Mouse (Mus musculus) granulocyte monocyte progenitor cell, adult 5-6 weeks (primary cell): Measurements from ENCODE around the gene Arhgap45. TPM values are rescaled to one million over a fixed set of nuclear protein-coding genes. Genes with fewer than 3 reads are reported as not detected.
A peak's percentile ranks its signal among the peaks of the same experiment; 100 is the strongest.
"Not testable (repeated sequence)": the region's sequence is repeated elsewhere in the genome, so short reads cannot be mapped to it uniquely, and the experiment has no call there.

Source experiments
- ATAC-seq: replicated peaks from 2 replicates; pipeline ENCODE4 v1.8.0; 2016; ENCODE audit warnings: mild to moderate bottlenecking, moderate TSS enrichment, inconsistent platforms; ENCODE audit not compliant: poor library complexity, severe bottlenecking
- total RNA-seq, 2 experiments: library from RNA; stranded (forward) in 1 of 2; stranded (reverse) in 1 of 2; fragments of 200-712, 200-1000 nt in 1 of 2; fragments of >200 nt in 1 of 2; fragmentation: Nextera tagmentation in 1 of 2; gene quantifications; 2 replicates each; pipeline ENCODE4 v1.2.3; 2014 to 2017

The Arhgap45 gene
- total RNA-seq, 2 experiments from 2014 or later, result 109 to 120 TPM

- ATAC-seq, result no peak
These were observed 35.9 kb downstream of the Arhgap45 start for GRCm38 (mm10) chr10:80052374-80052764.

- peak; percentile 86 for ATAC-seq
These were observed 36.9 kb downstream of the Arhgap45 start for GRCm38 (mm10) chr10:80053259-80053780.

GRCm38 (mm10) chr10:80053831-80054815 lies 37.7 kb downstream of the Arhgap45 start:
- peak; percentile 20; the same call in 1 of the 2 replicates for ATAC-seq

- ATAC-seq, result not testable (repeated sequence)
These were observed 38.5 kb downstream of the Arhgap45 start for GRCm38 (mm10) chr10:80054911-80055310.

- ATAC-seq, result no peak
These were observed 38.9 kb downstream of the Arhgap45 start for GRCm38 (mm10) chr10:80055364-80055763.

GRCm38 (mm10) chr10:80055891-80056290 lies 39.4 kb downstream of the Arhgap45 start:
- no peak for ATAC-seq

- no peak for ATAC-seq
These were observed 40.1 kb downstream of the Arhgap45 start for GRCm38 (mm10) chr10:80056506-80056905.

GRCm38 (mm10) chr10:80056976-80057682 lies 40.7 kb downstream of the Arhgap45 start:
- no peak for ATAC-seq

- no peak for ATAC-seq
These were observed 41.4 kb downstream of the Arhgap45 start for GRCm38 (mm10) chr10:80057683-80058326.

- no peak for ATAC-seq
These were observed 46.7 kb downstream of the Arhgap45 start for GRCm38 (mm10) chr10:80063104-80063503.

- no peak; the same call in 1 of the 2 replicates for ATAC-seq
These were observed 47.6 kb downstream of the Arhgap45 start for GRCm38 (mm10) chr10:80063877-80064650.

- no peak for ATAC-seq
These were observed 52.8 kb downstream of the Arhgap45 start for GRCm38 (mm10) chr10:80069251-80069650.

GRCm38 (mm10) chr10:80069948-80070450 lies 53.5 kb downstream of the Arhgap45 start:
- no peak for ATAC-seq

- peak; percentile 68 for ATAC-seq
These were observed 54.5 kb downstream of the Arhgap45 start for GRCm38 (mm10) chr10:80070837-80071515.

- no peak for ATAC-seq
These were observed 55.1 kb downstream of the Arhgap45 start for GRCm38 (mm10) chr10:80071516-80071900.

GRCm38 (mm10) chr10:80072623-80073489 lies 56.4 kb downstream of the Arhgap45 start:
- ATAC-seq, result no peak

- peak; percentile 78 for ATAC-seq
These were observed 58.6 kb downstream of the Arhgap45 start for GRCm38 (mm10) chr10:80074813-80075601.
